Mouse (Mus musculus): ENCODE results near the gene Larp1. TPM values are rescaled to one million over a fixed set of nuclear protein-coding genes. Genes with fewer than 3 reads are reported as not detected.

The Larp1 gene
- total and polyA plus RNA-seq, 3 experiments: 73.9 to 2,325 (median 201) TPM

GRCm38 (mm10) chr11:58033635-58034034, 24.8 kb downstream of the Larp1 start:
- Histone ChIP-seq H3K79me2 (ENCODE audit: control insufficient read depth, insufficient read depth, low read length, poor library complexity) (peaks cover 95% of the 10 kb centered on the region), H3K4me3 (ENCODE audit: control insufficient read depth in 1 of 2, insufficient read depth in 1 of 2, low read depth in 2 of 2, low read length in 2 of 2) (no peak overlapping the region), H3K9me3 (replicated peaks; ENCODE audit: insufficient read depth, low read length) (no peaks in the 10 kb centered on the region), H3K9ac (ENCODE audit: control insufficient read depth, low read depth, low read length, poor library complexity, severe bottlenecking) (no peak overlapping the region), H3K27me3 (ENCODE audit: control insufficient read depth in 1 of 2, insufficient read depth in 2 of 2, low read length in 2 of 2) (no peaks in the 10 kb centered on the region), H3K36me3 (ENCODE audit: control insufficient read depth in 1 of 2, insufficient read depth in 2 of 2, low read length in 2 of 2) (peaks cover 5 to 16% of the 10 kb centered on the region in 2 experiments; a peak in 3 of 4 replicates), H3K27ac (ENCODE audit: control insufficient read depth, low read depth, low read length) (no peak overlapping the region), H3K4me1 (ENCODE audit: control insufficient read depth in 1 of 2, insufficient read depth in 2 of 2, low read length in 2 of 2) (peaks cover 0 to 2% of the 10 kb centered on the region in 2 experiments; a peak in 1 of 4 replicates)
- TF ChIP-seq ETS1 (IDR thresholded peaks at IDR 0.05; ENCODE audit: low read depth, low read length): no peak
- TF ChIP-seq GATA1 (IDR thresholded peaks at IDR 0.05; ENCODE audit: low read depth, low read length): no peak
- TF ChIP-seq MAZ (IDR thresholded peaks at IDR 0.05; ENCODE audit: low read depth, low read length): no peak
- TF ChIP-seq POLR2AphosphoS5 (IDR thresholded peaks at IDR 0.05; ENCODE audit: borderline replicate concordance, low read depth, low read length): no peak
- TF ChIP-seq RAD21 (IDR thresholded peaks at IDR 0.05; ENCODE audit: low read depth, low read length): no peak
- no peak for TF ChIP-seq SIN3A (IDR thresholded peaks at IDR 0.05; ENCODE audit: low read length)
- no peak for TF ChIP-seq JUND (IDR thresholded peaks at IDR 0.05; ENCODE audit: low read depth, low read length)
- TF ChIP-seq MEF2A (IDR thresholded peaks at IDR 0.05; ENCODE audit: extremely low read depth, insufficient replicate concordance, low read depth, low read length, poor library complexity, severe bottlenecking): no peak
- TF ChIP-seq MAFK (IDR thresholded peaks at IDR 0.05; ENCODE audit: borderline replicate concordance, low read depth, low read length): no peak
- no peak for TF ChIP-seq ELF1 (IDR thresholded peaks at IDR 0.05; ENCODE audit: low read depth, low read length)
- TF ChIP-seq UBTF (IDR thresholded peaks at IDR 0.05; ENCODE audit: borderline replicate concordance, insufficient read depth, low read depth, low read length): no peak
- TF ChIP-seq ZMIZ1 (IDR thresholded peaks at IDR 0.05; ENCODE audit: low read depth, low read length): no peak
- TF ChIP-seq TAL1 (IDR thresholded peaks at IDR 0.05; ENCODE audit: low read length): no peak
- TF ChIP-seq GABPA (IDR thresholded peaks at IDR 0.05; ENCODE audit: low read depth, low read length): no peak
- no peak for TF ChIP-seq CHD1 (IDR thresholded peaks at IDR 0.05; ENCODE audit: low read depth, low read length)
- no peak for DNase-seq (ENCODE audit: low read depth, low spot score)

- TF ChIP-seq SIN3A (IDR thresholded peaks at IDR 0.05; ENCODE audit: low read length) (0 out of 2 replicates have a peak, but pooled peaks have one; percentile 18), ZC3H11A (IDR thresholded peaks at IDR 0.05; ENCODE audit: low read depth, low read length) (no peak), SMC3 (IDR thresholded peaks at IDR 0.05; ENCODE audit: low read depth, low read length) (peak; percentile 21; the same call in 1 of the 2 replicates), CTCF (IDR thresholded peaks at IDR 0.05 in 2 of 3, conservative IDR thresholded peaks at IDR 0.05 in 1 of 3; ENCODE audit: control insufficient read depth in 1 of 3, insufficient read depth in 1 of 3, low read depth in 2 of 3, low read length in 3 of 3, poor library complexity in 1 of 3, severe bottlenecking in 1 of 3) (peak; percentile 45 to 58 (median 48))
- Histone ChIP-seq H3K9ac (ENCODE audit: control insufficient read depth, low read depth, low read length, poor library complexity, severe bottlenecking) (no peak overlapping the region), H3K27ac (ENCODE audit: control insufficient read depth, low read depth, low read length) (no peak overlapping the region), H3K4me3 (ENCODE audit: control insufficient read depth in 1 of 2, insufficient read depth in 1 of 2, low read depth in 2 of 2, low read length in 2 of 2) (no peak overlapping the region), H3K79me2 (ENCODE audit: control insufficient read depth, insufficient read depth, low read length, poor library complexity) (peaks cover 79% of the 10 kb centered on the region), H3K4me1 (ENCODE audit: control insufficient read depth in 1 of 2, insufficient read depth in 2 of 2, low read length in 2 of 2) (no peaks in the 10 kb centered on the region; a peak in 1 of 4 replicates), H3K36me3 (ENCODE audit: control insufficient read depth in 1 of 2, insufficient read depth in 2 of 2, low read length in 2 of 2) (peaks cover 0 to 43% of the 10 kb centered on the region in 2 experiments; a peak in 2 of 4 replicates), H3K27me3 (ENCODE audit: control insufficient read depth in 1 of 2, insufficient read depth in 2 of 2, low read length in 2 of 2) (no peaks in the 10 kb centered on the region), H3K9me3 (replicated peaks; ENCODE audit: insufficient read depth, low read length) (no peaks in the 10 kb centered on the region)
- DNase-seq (ENCODE audit: low read depth, low spot score): peak; percentile 69
Observed at GRCm38 (mm10) chr11:58039027-58039426, 30.2 kb downstream of the Larp1 start.
